Mouse (Mus musculus) heart, postnatal 0 days (tissue): ENCODE measurements around the gene Anks1. TPM values are rescaled to one million over a fixed set of nuclear protein-coding genes. Genes with fewer than 3 reads are reported as not detected.
A peak's percentile ranks its signal among the peaks of the same experiment; 100 is the strongest.

ENCODE experiments used
- ATAC-seq: fragments of 200-750 bp; cut with Nextera tagmentation; 2 replicates; pipeline ENCODE4 v1.8.0; 2017; ENCODE audit warnings: low read depth, moderate number of reproducible peaks, moderate library complexity; ENCODE audit not compliant: insufficient read depth
- DNase-seq: peaks from one replicate; pipeline ENCODE4 v3.0.0-alpha.2; 2016; ENCODE audit warnings: low spot score
- H3K27ac ChIP-seq: fragments of 300-500 bp; sonication (generic); 2 replicates; pipeline ENCODE4 v1.5.1; 2014; ENCODE audit warnings: low read depth, mild to moderate bottlenecking
- H3K27me3 ChIP-seq: fragments of 300-500 bp; sonication (generic); 2 replicates; pipeline ENCODE4 v1.6.1; 2014; ENCODE audit warnings: low read length, mixed read lengths; ENCODE audit not compliant: control insufficient read depth, insufficient read depth
- H3K36me3 ChIP-seq: fragments of 300-500 bp; sonication (generic); replicated peaks from 2 replicates; pipeline ENCODE4 v1.6.1; 2014; ENCODE audit warnings: low read length, mixed read lengths; ENCODE audit not compliant: control insufficient read depth, insufficient read depth
- H3K4me1 ChIP-seq: fragments of 300-500 bp; sonication (generic); 2 replicates; pipeline ENCODE4 v1.6.1; 2014; ENCODE audit warnings: antibody characterized with exemption; ENCODE audit not compliant: control insufficient read depth, insufficient read depth
- H3K4me2 ChIP-seq: fragments of 300-500 bp; sonication (generic); 2 replicates; pipeline ENCODE4 v1.6.1; 2014; ENCODE audit warnings: low read depth, mild to moderate bottlenecking, low read length, moderate library complexity
- H3K4me3 ChIP-seq: fragments of 300-500 bp; sonication (generic); 2 replicates; pipeline ENCODE4 v1.5.1; 2014; ENCODE audit warnings: low read depth, low read length
- H3K9ac ChIP-seq: fragments of 300-500 bp; sonication (generic); replicated peaks from 2 replicates; pipeline ENCODE4 v1.6.1; 2014; ENCODE audit warnings: low read depth, low read length, mixed read lengths
- H3K9me3 ChIP-seq: fragments of 300-500 bp; sonication (generic); replicated peaks from 2 replicates; pipeline ENCODE4 v1.6.1; 2016; ENCODE audit warnings: low read length; ENCODE audit not compliant: control insufficient read depth
- CTCF ChIP-seq: IDR thresholded peaks from 2 replicates; pipeline ENCODE4 v1.5.1; 2016; ENCODE audit warnings: antibody characterized with exemption, control low read depth, low read depth
- EP300 ChIP-seq: IDR thresholded peaks from 2 replicates; pipeline ENCODE4 v1.6.1; 2016; ENCODE audit warnings: antibody characterized with exemption, low read depth
- WGBS: fragments of 180-500 bp; shearing (Covaris S2); extraction: QIAGEN DNeasy Blood & Tissue Kit; methylation state at CpG from one replicate; pipeline ENCODE4 v1.1.7; 2014; 5-methylcytosine and 5-hydroxymethylcytosine counted together
- polyA plus RNA-seq: library from polyadenylated mRNA; unstranded; fragments of >200 nt; fragmentation: Nextera tagmentation; extraction: Ambion mirVana; gene quantifications from 2 replicates; pipeline ENCODE4 v1.2.1, GENCODE M21; 2015
- total RNA-seq: library from RNA; depleted of rRNA; stranded (reverse); fragments of >200 nt; gene quantifications from 2 replicates; pipeline ENCODE4 v1.2.3, GENCODE M21; 2014; ENCODE audit warnings: low replicate concordance

Gene Anks1
- total and polyA plus RNA-seq, 2 experiments from 2014 or later: 11.0 to 55.4 TPM

DNA sequence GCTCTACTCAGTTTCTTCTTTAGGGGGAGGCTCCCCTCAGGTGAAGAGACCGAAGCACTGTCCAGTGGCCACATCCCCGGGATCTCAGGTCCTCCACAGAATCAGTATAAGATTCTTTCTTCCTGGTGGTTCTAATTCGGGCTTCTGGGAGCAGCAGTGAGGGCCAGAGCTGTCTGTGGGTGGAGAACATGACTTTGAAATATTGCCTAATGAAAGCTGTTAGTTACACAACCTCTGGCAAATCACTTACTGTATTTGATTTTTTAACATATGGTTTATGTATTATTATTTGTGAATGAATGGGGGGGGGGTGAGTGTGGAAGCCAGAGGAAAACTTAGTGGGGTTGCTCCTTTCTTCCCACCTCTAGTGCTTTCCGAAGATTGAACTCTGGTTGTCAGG is 22.7 kb downstream of the Anks1 start:
- Histone ChIP-seq H3K9me3 (no peaks in the 10 kb centered on the region), H3K27ac (no peak overlapping the region), H3K9ac (no peak overlapping the region), H3K4me2 (no peak overlapping the region), H3K4me3 (no peak overlapping the region), H3K36me3 (no peaks in the 10 kb centered on the region), H3K27me3 (no peaks in the 10 kb centered on the region), H3K4me1 (peaks cover 15% of the 10 kb centered on the region)
- WGBS: 78% methylated on average over 4 of the region's 4 CpGs
- TF ChIP-seq CTCF (no peak), EP300 (no peak)
- ATAC-seq: no peak
- DNase-seq: no peak

DNA sequence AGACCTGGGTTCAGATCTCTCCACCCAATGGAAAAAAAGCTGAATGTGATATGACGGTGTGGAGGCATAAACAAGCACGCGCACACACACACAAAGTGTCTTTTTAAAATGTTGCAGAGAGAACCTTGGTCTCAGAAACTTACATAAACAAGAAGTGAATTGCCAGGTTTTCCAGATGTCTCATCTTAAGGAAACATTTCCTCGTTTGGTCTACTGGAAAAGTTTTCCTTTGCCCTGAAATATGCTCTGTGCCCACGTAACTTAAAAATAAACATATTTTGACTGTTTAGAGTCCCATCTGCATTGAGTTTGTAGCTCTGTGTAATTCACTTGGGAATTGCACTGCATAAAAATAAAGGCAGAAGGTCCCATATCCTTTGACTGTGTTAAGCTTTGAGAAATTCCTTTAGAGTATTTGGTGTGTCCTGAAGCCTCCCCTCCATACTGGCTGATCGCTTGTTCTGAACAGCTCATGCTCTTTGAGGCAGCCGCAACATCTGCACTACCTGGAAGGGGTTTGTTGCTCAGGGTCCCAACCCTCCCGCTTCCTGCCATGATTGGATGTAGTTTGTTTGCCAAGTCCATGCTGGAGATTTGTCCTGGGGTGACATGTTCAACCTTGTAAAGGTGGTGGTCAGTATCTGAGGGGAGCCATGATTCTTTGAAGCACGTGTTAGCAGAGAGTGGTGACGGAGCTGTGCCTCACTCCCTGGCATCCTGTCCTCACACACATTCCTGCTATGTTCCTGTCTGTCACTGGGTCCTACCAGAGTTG is 25.2 kb downstream of the Anks1 start:
- WGBS: 81% methylated on average over 10 of the region's 10 CpGs
- no peaks in the 10 kb centered on the region for H3K27me3 ChIP-seq
- H3K27ac ChIP-seq: peak overlapping the region; percentile 18; the same call in 1 of the 2 replicates
- H3K4me3 ChIP-seq: no peak overlapping the region
- H3K36me3 ChIP-seq: no peaks in the 10 kb centered on the region
- TF ChIP-seq EP300: no peak
- no peak for TF ChIP-seq CTCF
- H3K4me2 ChIP-seq: no peak overlapping the region
- ATAC-seq (no peak), DNase-seq (no peak)
- no peak overlapping the region for H3K9ac ChIP-seq
- peaks cover 30% of the 10 kb centered on the region for H3K4me1 ChIP-seq
- no peaks in the 10 kb centered on the region for H3K9me3 ChIP-seq

DNA sequence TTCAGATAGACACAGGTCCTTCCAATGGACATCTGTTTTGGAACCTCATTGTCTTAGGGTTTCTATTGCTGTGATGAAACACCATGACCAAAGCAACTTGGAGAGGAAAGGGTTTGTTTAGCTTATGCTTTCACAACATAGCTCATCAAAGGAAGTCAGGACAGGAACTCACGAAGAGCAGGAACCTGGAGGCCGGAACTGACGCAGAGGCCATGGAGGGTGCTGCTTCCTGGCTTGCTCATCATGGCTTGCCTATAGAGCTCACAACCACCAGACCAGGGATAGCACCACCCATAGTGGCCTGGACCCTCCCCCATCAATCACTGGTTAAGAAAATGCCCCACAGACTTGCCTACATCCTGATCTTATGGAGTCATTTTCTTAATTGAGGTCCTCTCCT is 26.0 kb downstream of the Anks1 start:
- H3K27ac ChIP-seq: no peak overlapping the region
- TF ChIP-seq EP300: no peak
- no peak for TF ChIP-seq CTCF
- peaks cover 38% of the 10 kb centered on the region for H3K4me1 ChIP-seq
- H3K27me3 ChIP-seq: no peaks in the 10 kb centered on the region
- DNase-seq: no peak
- H3K4me2 ChIP-seq: no peak overlapping the region
- no peaks in the 10 kb centered on the region for H3K9me3 ChIP-seq
- 71% methylated on average over 3 of the region's 3 CpGs for WGBS
- no peaks in the 10 kb centered on the region for H3K36me3 ChIP-seq
- no peak for ATAC-seq
- no peak overlapping the region for H3K9ac ChIP-seq
- no peak overlapping the region for H3K4me3 ChIP-seq

DNA sequence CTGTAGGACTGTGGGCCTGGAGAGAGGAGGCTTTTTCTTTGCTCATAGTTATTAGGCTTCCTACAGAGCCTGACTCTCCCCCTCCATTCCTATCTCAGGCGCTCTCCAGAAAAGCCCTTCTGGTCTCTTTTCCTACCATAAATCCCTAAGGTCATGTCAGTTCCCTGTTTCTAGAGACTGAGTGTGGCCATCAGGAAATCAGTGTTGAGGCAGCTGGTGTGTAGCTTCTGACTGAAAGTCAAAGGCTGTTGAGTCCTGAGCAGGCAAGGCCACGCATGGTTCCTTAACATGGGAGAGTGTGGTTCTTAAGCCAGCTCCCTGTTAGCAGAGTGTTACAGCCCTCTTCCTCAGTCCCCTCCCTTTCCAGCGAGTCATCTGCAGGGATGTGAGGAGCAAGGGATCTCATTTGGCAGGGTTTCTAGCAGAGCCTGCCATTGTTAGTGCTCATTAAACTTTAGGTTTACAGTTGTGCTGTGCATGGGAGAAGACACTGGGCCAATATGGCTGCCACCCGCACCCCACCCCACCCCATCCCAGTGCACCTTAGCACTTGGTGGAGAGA is 28.0 kb downstream of the Anks1 start:
- 77% methylated on average over 4 of the region's 4 CpGs for WGBS
- H3K4me1 ChIP-seq: peaks cover 50% of the 10 kb centered on the region
- DNase-seq: no peak
- H3K27me3 ChIP-seq: no peaks in the 10 kb centered on the region
- TF ChIP-seq CTCF (no peak), EP300 (no peak)
- no peaks in the 10 kb centered on the region for H3K9me3 ChIP-seq
- ATAC-seq: no peak
- no peak overlapping the region for H3K4me2 ChIP-seq
- H3K4me3 ChIP-seq: no peak overlapping the region
- H3K36me3 ChIP-seq: no peaks in the 10 kb centered on the region
- H3K9ac ChIP-seq: no peak overlapping the region
- peak overlapping the region; percentile 77 for H3K27ac ChIP-seq

DNA sequence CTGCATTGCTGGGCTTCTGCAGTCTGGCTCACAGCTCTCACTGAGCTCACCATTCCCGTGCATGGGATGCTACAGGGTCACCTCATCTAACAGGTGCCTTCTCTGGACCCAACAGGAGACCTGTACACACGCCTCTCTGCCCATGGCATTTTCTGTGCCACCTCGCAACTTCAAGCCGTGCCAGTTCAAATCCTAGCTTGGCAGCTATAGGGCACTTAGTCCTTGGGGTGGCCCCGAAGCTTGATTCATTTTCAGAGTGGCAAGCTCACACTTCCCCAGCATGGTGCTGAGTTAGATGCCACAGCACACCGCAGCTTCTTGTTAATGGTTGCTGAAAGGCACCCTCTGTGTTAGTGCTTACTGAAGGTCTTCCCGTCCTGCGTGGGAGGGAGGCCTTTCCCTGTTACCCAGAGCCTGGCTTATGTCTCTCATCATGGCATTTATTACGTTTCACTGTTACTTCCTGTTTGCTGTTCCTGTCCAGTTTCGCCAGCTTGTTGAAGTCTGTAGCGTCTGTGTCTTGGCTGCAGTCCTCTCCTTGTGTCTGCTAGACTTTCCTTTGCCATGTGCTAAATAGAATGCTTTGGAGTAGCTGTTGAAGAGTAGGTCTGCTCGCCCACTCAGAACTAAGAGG is 29.1 kb downstream of the Anks1 start:
- Histone ChIP-seq H3K4me1 (peaks cover 50% of the 10 kb centered on the region), H3K4me2 (no peak overlapping the region), H3K27me3 (no peaks in the 10 kb centered on the region), H3K36me3 (no peaks in the 10 kb centered on the region), H3K27ac (peak overlapping the region; percentile 77), H3K9me3 (no peaks in the 10 kb centered on the region), H3K4me3 (no peak overlapping the region), H3K9ac (peak overlapping the region; percentile 26; the same call in 1 of the 2 replicates)
- DNase-seq: no peak
- WGBS: 46% methylated on average over 12 of the region's 12 CpGs
- TF ChIP-seq CTCF (no peak), EP300 (no peak)
- peak; percentile 12; the same call in 1 of the 2 replicates for ATAC-seq
